Comparison of ENCODE assay signal across 13 mouse cellular contexts in genomic region chr2:92496681-92497080, GRCm38 (mm10). TPM values are rescaled to one million over a fixed set of nuclear protein-coding genes. Genes with fewer than 3 reads are reported as not detected.
A peak's percentile ranks its signal among the peaks of the same experiment; 100 is the strongest.
DNase-seq lines count a peak whose midpoint lies in the region; ATAC-seq lines count a peak whose summit lies in the region.
"Had no signal": no experiment of that assay in that cellular context is flagged by ENCODE, and none has a peak within 500 bp of the region (broad histone marks: within the 10 kb centered on the region; RNA-seq: fewer than 3 reads in every experiment).

No protein-coding gene starts in this region.

- no peaks in the 10 kb centered on the region for H3K9me3 ChIP-seq in heart, embryonic 11.5 days (replicated peaks; ENCODE audit: control insufficient read depth, low read length)
- H3K9me3 ChIP-seq in heart, embryonic 10.5 days, result no peaks in the 10 kb centered on the region
- no peaks in the 10 kb centered on the region for H3K9me3 ChIP-seq in hindbrain, embryonic 13.5 days
- no peaks in the 10 kb centered on the region for H3K9me3 ChIP-seq in midbrain, embryonic 16.5 days (replicated peaks; ENCODE audit: control insufficient read depth, low read length, poor library complexity, severe bottlenecking)
- H3K9me3 ChIP-seq: embryonic facial prominence, embryonic 12.5 days; megakaryocyte, embryonic 14.5 days; neural tube, embryonic 15.5 days had no signal

- H3K36me3 ChIP-seq in heart, embryonic 11.5 days (ENCODE audit: control insufficient read depth, insufficient read depth, low read length), result no peaks in the 10 kb centered on the region
- H3K36me3 ChIP-seq in heart, embryonic 10.5 days, result no peaks in the 10 kb centered on the region
- no peaks in the 10 kb centered on the region for H3K36me3 ChIP-seq in hindbrain, embryonic 13.5 days
- no peaks in the 10 kb centered on the region for H3K36me3 ChIP-seq in midbrain, embryonic 16.5 days (ENCODE audit: control insufficient read depth, insufficient read depth, low read length)
- H3K36me3 ChIP-seq: embryonic facial prominence, embryonic 12.5 days; neural tube, embryonic 15.5 days had no signal

- H3K9ac ChIP-seq in heart, embryonic 11.5 days (ENCODE audit: low read depth, low read length), result no peak overlapping the region
- H3K9ac ChIP-seq in hindbrain, embryonic 13.5 days, result 0 out of 2 replicates have a peak overlapping the region, but pooled peaks have one; percentile 19
- peak overlapping the region; percentile 45; the same call in 1 of the 2 replicates for H3K9ac ChIP-seq in midbrain, embryonic 16.5 days (ENCODE audit: low read depth, low read length)
- H3K9ac ChIP-seq: embryonic facial prominence, embryonic 12.5 days; liver, embryonic 14.5 days; neural tube, embryonic 15.5 days had no signal

- peaks cover 4% of the 10 kb centered on the region for H3K4me1 ChIP-seq in heart, embryonic 11.5 days (ENCODE audit: control insufficient read depth, insufficient read depth, low read length)
- H3K4me1 ChIP-seq in heart, embryonic 10.5 days, result peaks cover 18% of the 10 kb centered on the region
- H3K4me1 ChIP-seq in hindbrain, embryonic 13.5 days (replicated peaks), result peaks cover 66% of the 10 kb centered on the region
- H3K4me1 ChIP-seq in midbrain, embryonic 16.5 days (ENCODE audit: control insufficient read depth, insufficient read depth, low read length), result peaks cover 49% of the 10 kb centered on the region

- H3K27ac ChIP-seq in heart, embryonic 11.5 days (ENCODE audit: low read depth, low read length), result no peak overlapping the region
- H3K27ac ChIP-seq in heart, embryonic 10.5 days, result no peak overlapping the region
- H3K27ac ChIP-seq in hindbrain, embryonic 13.5 days, result peak overlapping the region; percentile 30
- peak overlapping the region; percentile 66 for H3K27ac ChIP-seq in midbrain, embryonic 16.5 days (ENCODE audit: low read length)
- H3K27ac ChIP-seq: embryonic facial prominence, embryonic 12.5 days; liver, embryonic 14.5 days; neural tube, embryonic 15.5 days had no signal

- peak; percentile 34 to 43 for DNase-seq in heart, adult 9 months (ENCODE audit: low spot score in 2 of 2)
- DNase-seq in heart, embryonic 10.5 days (ENCODE audit: low spot score), result peak; percentile 57
- DNase-seq in adrenal gland, adult 18-20 months (ENCODE audit: low spot score in 2 of 2), result no peak
- no peak for DNase-seq in adrenal gland, adult (ENCODE audit: inconsistent age in 2 of 2, low spot score in 1 of 2)
- DNase-seq: kidney, adult 9 months; right cerebral cortex, postnatal 25 days had no signal

- no peak for ATAC-seq in heart, embryonic 11.5 days (replicated peaks; ENCODE audit: insufficient number of reproducible peaks, low FRiP score, low TSS enrichment)
- ATAC-seq in hindbrain, embryonic 13.5 days (ENCODE audit: low FRiP score), result no peak
- ATAC-seq in midbrain, embryonic 16.5 days, result no peak

- peaks cover 3% of the 10 kb centered on the region; the same call in 1 of the 2 replicates for H3K27me3 ChIP-seq in heart, embryonic 11.5 days (ENCODE audit: control insufficient read depth, insufficient read depth, low read length)
- H3K27me3 ChIP-seq in heart, embryonic 10.5 days (ENCODE audit: insufficient read depth, poor library complexity, severe bottlenecking), result peaks cover 40% of the 10 kb centered on the region
- 0 out of 2 replicates have a peak, but pooled peaks cover 13% of the 10 kb centered on the region for H3K27me3 ChIP-seq in hindbrain, embryonic 13.5 days
- H3K27me3 ChIP-seq in midbrain, embryonic 16.5 days (ENCODE audit: control insufficient read depth, insufficient read depth, low read depth, low read length), result no peaks in the 10 kb centered on the region
- H3K27me3 ChIP-seq: neural tube, embryonic 15.5 days had no signal

- 40% methylated on average over 10 of the region's 10 CpGs for WGBS in heart, embryonic 11.5 days (ENCODE audit: insufficient replicate concordance)
- 44% methylated on average over 10 of the region's 10 CpGs for WGBS in heart, embryonic 10.5 days
- WGBS in hindbrain, embryonic 13.5 days, result 36% methylated on average over 8 of the region's 10 CpGs
- 28% methylated on average over 10 of the region's 10 CpGs for WGBS in midbrain, embryonic 16.5 days

- H3K4me3 ChIP-seq in heart, embryonic 11.5 days (ENCODE audit: low read depth, low read length), result no peak overlapping the region
- no peak overlapping the region for H3K4me3 ChIP-seq in heart, embryonic 10.5 days
- H3K4me3 ChIP-seq in hindbrain, embryonic 13.5 days, result no peak overlapping the region
- no peak overlapping the region for H3K4me3 ChIP-seq in midbrain, embryonic 16.5 days (ENCODE audit: low read depth, low read length)
- H3K4me3 ChIP-seq: embryonic facial prominence, embryonic 12.5 days; megakaryocyte, embryonic 14.5 days; neural tube, embryonic 15.5 days had no signal

- H3K4me2 ChIP-seq in heart, embryonic 11.5 days, result no peak overlapping the region
- no peak overlapping the region for H3K4me2 ChIP-seq in hindbrain, embryonic 13.5 days
- H3K4me2 ChIP-seq in midbrain, embryonic 16.5 days (ENCODE audit: low read length), result no peak overlapping the region
- H3K4me2 ChIP-seq: embryonic facial prominence, embryonic 12.5 days; neural tube, embryonic 15.5 days had no signal

RNA-seq across cellular contexts. Expression of gene Slc35c1, which starts 36.3 kb away (rescaled TPM):
- polyA plus RNA-seq in heart, embryonic 11.5 days (2014; fragmentation: Nextera tagmentation; extraction: Ambion mirVana), result 8.6 and 12.0 TPM in 2 replicates
- polyA plus RNA-seq in heart, embryonic 10.5 days (2016; fragmentation: Nextera tagmentation; extraction: Ambion mirVana), result 14.1 and 14.9 TPM in 2 replicates
- 10.5 and 12.0 TPM in 2 replicates for polyA plus RNA-seq in hindbrain, embryonic 13.5 days (2015; fragmentation: Nextera tagmentation; extraction: Ambion mirVana)
- 16.1 and 17.9 TPM in 2 replicates for polyA plus RNA-seq in midbrain, embryonic 16.5 days (2015; fragmentation: Nextera tagmentation; extraction: Ambion mirVana)
- total RNA-seq in adrenal gland, adult 18-20 months (2021), result 10 to 100 TPM; 12.1 to 21.7 TPM

Comparison
In these comparisons a context has a peak if more than half of its experiments do, and no peak if none do; other contexts are left out.
1. DNase-seq: peak in heart, adult 9 months (2 of 2) and heart, embryonic 10.5 days (single experiment); none in adrenal gland, adult 18-20 months (0 of 2) and adrenal gland, adult (0 of 2).
2. H3K27ac ChIP-seq: peak in hindbrain, embryonic 13.5 days (single experiment) and midbrain, embryonic 16.5 days (single experiment); none in heart, embryonic 11.5 days (single experiment) and heart, embryonic 10.5 days (single experiment).